Mouse (Mus musculus) lung, embryonic 14.5 days (tissue): Measurements from ENCODE around the gene Calu. TPM values are rescaled to one million over a fixed set of nuclear protein-coding genes. Genes with fewer than 3 reads are reported as not detected.

Experiments
- ATAC-seq: fragments of 200-750 bp; cut with Nextera tagmentation; 2 replicates; pipeline ENCODE4 v1.8.0; 2017; ENCODE audit warnings: mild to moderate bottlenecking, moderate TSS enrichment, moderate library complexity; ENCODE audit not compliant: insufficient read depth
- DNase-seq: peaks from one replicate; pipeline ENCODE4 v3.0.0-alpha.2; 2015
- H3K27ac ChIP-seq: fragments of 300-500 bp; sonication (generic); 2 replicates; pipeline ENCODE4 v1.5.1; 2014; ENCODE audit warnings: low read depth, mild to moderate bottlenecking, moderate library complexity
- H3K27me3 ChIP-seq: fragments of 300-500 bp; sonication (generic); 2 replicates; pipeline ENCODE4 v1.6.1; 2014; ENCODE audit warnings: low read length, control low read depth; ENCODE audit not compliant: insufficient read depth
- H3K36me3 ChIP-seq: fragments of 300-500 bp; sonication (generic); 2 replicates; pipeline ENCODE4 v1.6.1; 2014; ENCODE audit warnings: control low read depth; ENCODE audit not compliant: insufficient read depth
- H3K4me1 ChIP-seq: fragments of 300-500 bp; sonication (generic); 2 replicates; pipeline ENCODE4 v1.6.1; 2014; ENCODE audit warnings: antibody characterized with exemption, control low read depth; ENCODE audit not compliant: insufficient read depth
- H3K4me2 ChIP-seq: fragments of 300-500 bp; sonication (generic); 2 replicates; pipeline ENCODE4 v1.6.1; 2014; ENCODE audit warnings: mild to moderate bottlenecking
- H3K4me3 ChIP-seq: fragments of 300-500 bp; sonication (generic); 2 replicates; pipeline ENCODE4 v1.5.1; 2014; ENCODE audit warnings: low read depth, low read length
- H3K9ac ChIP-seq: fragments of 300-500 bp; sonication (generic); 2 replicates; pipeline ENCODE4 v1.6.1; 2014
- H3K9me3 ChIP-seq: fragments of 300-500 bp; sonication (generic); 2 replicates; pipeline ENCODE4 v1.6.1; 2016; ENCODE audit warnings: low read depth, low read length, control low read depth
- CTCF ChIP-seq: IDR thresholded peaks from 2 replicates; pipeline ENCODE4 v1.5.1; 2016; ENCODE audit warnings: antibody characterized with exemption, low read depth
- WGBS: fragments of 180-500 bp; shearing (Covaris S2); extraction: QIAGEN DNeasy Blood & Tissue Kit; methylation state at CpG from one replicate; pipeline ENCODE4 v1.1.7; 2014; 5-methylcytosine and 5-hydroxymethylcytosine counted together
- microRNA-seq: library from miRNA; unstranded; fragments of <30 nt; microRNA quantifications from one replicate; pipeline ENCODE4, GENCODE M21; 2016; ENCODE audit warnings: borderline number of aligned reads
- polyA plus RNA-seq: library from polyadenylated mRNA; unstranded; fragments of >200 nt; fragmentation: Nextera tagmentation; extraction: Ambion mirVana; gene quantifications from 2 replicates; pipeline ENCODE4 v1.2.1, GENCODE M21; 2014

The Calu gene
- polyA plus RNA-seq, 1 experiment from 2014 or later: 451 TPM

- Histone ChIP-seq H3K9ac (no peak overlapping the region), H3K4me1 (no peaks in the 10 kb centered on the region), H3K4me3 (no peak overlapping the region), H3K36me3 (no peaks in the 10 kb centered on the region), H3K9me3 (no peaks in the 10 kb centered on the region), H3K4me2 (no peak overlapping the region), H3K27me3 (no peaks in the 10 kb centered on the region), H3K27ac (no peak overlapping the region)
- WGBS: 83% methylated on average over 8 of the region's 8 CpGs
- ATAC-seq (no peak), DNase-seq (no peak)
- no peak for TF ChIP-seq CTCF
These were observed 77.2 kb downstream of the Calu start for GRCm38 (mm10) chr6:29425118-29425517.

DNA sequence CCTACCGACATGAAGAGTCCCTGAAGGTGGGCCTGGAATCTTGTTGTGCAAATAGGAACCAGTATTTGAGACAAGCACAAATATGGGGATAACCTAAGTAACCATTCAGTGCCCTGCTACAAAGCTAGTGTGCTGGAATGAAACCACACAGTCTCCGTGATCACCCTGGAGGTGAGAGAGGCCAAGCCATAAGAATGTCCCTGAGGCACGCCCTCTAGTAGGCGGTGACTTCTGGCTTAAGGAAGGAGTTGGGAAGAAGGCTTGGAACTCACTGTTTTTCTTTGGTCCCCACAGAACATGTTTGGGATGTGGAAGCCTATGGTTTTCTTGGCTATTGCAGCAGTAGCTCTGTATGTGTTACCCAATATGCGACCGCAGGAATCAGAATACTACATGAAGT, 78.5 kb downstream of the Calu start:
- H3K9me3 ChIP-seq: no peaks in the 10 kb centered on the region
- no peaks in the 10 kb centered on the region for H3K27me3 ChIP-seq
- H3K4me1 ChIP-seq: no peaks in the 10 kb centered on the region
- H3K27ac ChIP-seq: no peak overlapping the region
- no peaks in the 10 kb centered on the region for H3K36me3 ChIP-seq
- no peak overlapping the region for H3K4me2 ChIP-seq
- no peak for DNase-seq
- no peak overlapping the region for H3K4me3 ChIP-seq
- no peak overlapping the region for H3K9ac ChIP-seq
- no peak for TF ChIP-seq CTCF
- WGBS: 61% methylated on average over 6 of the region's 6 CpGs
- no peak for ATAC-seq

Small RNAs within 50 kb of the gene (microRNA-seq; reads per million reads assigned to microRNA genes)
- gene Gm26220 (not detected), gene Gm44354 (not detected)

Other genes starting within 250 kb of the Calu start
- 50.9 and 55.1 TPM in 2 replicates for gene Rbm28, start 183.1 kb upstream of the Calu start, polyA plus RNA-seq
- gene Prrt4, start 168.5 kb upstream of the Calu start, polyA plus RNA-seq: 0.93 and 1.2 TPM in 2 replicates
- gene Impdh1, start 131.7 kb upstream of the Calu start, polyA plus RNA-seq: 49.3 and 51.6 TPM in 2 replicates
- gene Hilpda, start 75.6 kb upstream of the Calu start, polyA plus RNA-seq: 40.4 and 40.5 TPM in 2 replicates
- gene Fam71f2, start 68.5 kb upstream of the Calu start, polyA plus RNA-seq: 0.42 and 0.47 TPM in 2 replicates
- gene Fam71f1, start 28.9 kb upstream of the Calu start, polyA plus RNA-seq: 0.19 TPM in 1 of 2 replicates, not detected in the other
- 0.61 and 0.84 TPM in 2 replicates for gene Opn1sw, start 40.4 kb downstream of the Calu start, polyA plus RNA-seq
- 15.3 and 15.8 TPM in 2 replicates for gene Ccdc136, start 48.2 kb downstream of the Calu start, polyA plus RNA-seq
- 8.8 and 10.1 TPM in 2 replicates for gene Flnc, start 85.2 kb downstream of the Calu start, polyA plus RNA-seq
- 182 and 184 TPM in 2 replicates for gene Atp6v1f, start 119.6 kb downstream of the Calu start, polyA plus RNA-seq
- not detected in 2 replicates for gene Atp6v1fnb, start 123.4 kb downstream of the Calu start, polyA plus RNA-seq
- gene Kcp, start 159.9 kb downstream of the Calu start, polyA plus RNA-seq: 17.3 and 22.0 TPM in 2 replicates
- gene Irf5, start 178.6 kb downstream of the Calu start, polyA plus RNA-seq: 3.7 and 4.2 TPM in 2 replicates